Mouse (Mus musculus): ENCODE results near the gene Ulk3.

The Ulk3 gene

GRCm38 (mm10) chr9:57644442-57644943 lies 55.2 kb downstream of the Ulk3 start:
- no peak for DNase-seq (ENCODE audit: low spot score)

- peak; percentile 96 for DNase-seq (ENCODE audit: low spot score)
Observed at GRCm38 (mm10) chr9:57644944-57645893, 56.0 kb downstream of the Ulk3 start.

Measured in retina, embryonic 14.5 days (tissue).